Mouse (Mus musculus) left cerebral cortex, postnatal 14 days (tissue): Measurements from ENCODE around the gene St3gal4. TPM values are rescaled to one million over a fixed set of nuclear protein-coding genes. Genes with fewer than 3 reads are reported as not detected.
A peak's percentile ranks its signal among the peaks of the same experiment; 100 is the strongest.

Experiments
- DNase-seq, 2 experiments: peaks; one replicate each; pipeline ENCODE4 v3.0.0; 2021 to 2022; ENCODE audit warnings: low spot score in 2 of 2, mixed read lengths in 1 of 2
- intact Hi-C: fragments of 180-260 bp; cut with DNase I; formaldehyde crosslinking; loops from one replicate; pipeline ENCODE4 v1.15.1; 2025
- total RNA-seq, 2 experiments: library from RNA; stranded (reverse); gene quantifications; 2 replicates each; pipeline ENCODE4 v1.2.3; 2021

Gene St3gal4
- total RNA-seq, 2 experiments from 2014 or later = 28.2 to 29.9 TPM

DNA sequence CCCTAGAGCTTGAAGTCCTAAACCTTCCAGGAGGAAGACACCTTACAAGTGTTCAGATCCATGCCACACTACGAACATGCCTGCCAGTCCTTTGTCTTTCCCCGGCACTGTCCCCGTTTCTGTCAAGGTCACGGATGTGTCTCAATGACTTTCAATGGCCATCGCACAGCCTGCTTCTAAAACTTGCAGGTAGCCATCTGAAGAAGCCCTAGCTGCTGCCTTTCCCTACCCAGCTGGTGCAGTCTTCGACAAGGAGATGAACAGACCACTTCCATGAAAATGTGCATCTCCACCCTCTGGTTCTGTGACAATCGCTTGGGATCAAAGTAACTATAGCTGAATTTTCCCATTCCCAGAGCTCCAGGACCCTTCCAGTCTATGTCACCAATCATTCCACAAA, 7.6 kb downstream of the St3gal4 start:
- intact Hi-C loops = no loop called here
- no peak for DNase-seq

- DNase-seq = no peak
- intact Hi-C loops = no loop called here
Observed at GRCm38 (mm10) chr9:35110567-35110966, 8.5 kb downstream of the St3gal4 start.

DNA sequence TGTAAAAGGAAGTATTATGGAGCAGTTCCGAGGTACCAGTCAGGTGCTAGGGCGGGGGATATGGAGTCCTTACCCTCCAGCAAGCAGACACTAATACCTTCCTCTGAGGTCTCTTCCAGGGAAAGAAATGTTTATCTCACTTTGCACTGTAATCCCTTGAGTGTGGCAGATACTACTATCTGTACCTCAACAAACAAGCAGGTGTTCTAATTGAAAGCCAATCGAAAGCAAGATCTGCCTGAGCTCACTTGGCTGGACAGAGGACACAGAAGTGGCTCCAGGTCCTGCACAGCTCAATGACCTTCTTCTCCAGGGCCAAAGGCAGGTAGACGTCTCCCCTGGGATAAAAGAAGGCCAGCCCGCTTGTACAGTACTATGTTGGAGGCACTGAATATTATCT, 9.0 kb downstream of the St3gal4 start:
- intact Hi-C loops = no loop called here
- DNase-seq = no peak

DNA sequence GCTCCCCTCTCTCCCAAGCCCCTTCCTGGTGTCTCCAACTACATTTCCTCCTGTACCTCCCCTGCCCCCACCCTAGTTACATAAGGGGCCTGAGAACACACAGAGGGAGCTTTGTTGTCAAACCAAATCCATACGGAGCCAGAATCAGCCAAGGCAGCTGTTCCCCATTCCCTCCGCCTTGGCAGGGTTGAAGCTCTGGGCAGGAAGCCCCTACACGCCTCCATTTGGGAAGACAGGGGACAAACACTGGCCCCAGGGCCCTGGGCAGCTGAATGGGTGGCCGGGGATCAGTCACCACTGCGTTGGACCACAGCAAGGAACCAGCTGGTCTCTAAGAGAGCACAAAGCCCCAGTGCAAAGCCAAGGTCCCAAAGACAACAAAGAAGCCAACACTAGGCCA, 10.2 kb downstream of the St3gal4 start:
- intact Hi-C loops = no loop called here

GRCm38 (mm10) chr9:35108066-35108465, 11.0 kb downstream of the St3gal4 start:
- intact Hi-C loops = no loop called here
- no peak for DNase-seq

More for the DNA sequence above, 10.2 kb downstream of the St3gal4 start:
- DNase-seq = peak; percentile 72 to 83

GRCm38 (mm10) chr9:35107396-35107795, 11.7 kb downstream of the St3gal4 start:
- intact Hi-C loops = no loop called here
- no peak for DNase-seq

DNA sequence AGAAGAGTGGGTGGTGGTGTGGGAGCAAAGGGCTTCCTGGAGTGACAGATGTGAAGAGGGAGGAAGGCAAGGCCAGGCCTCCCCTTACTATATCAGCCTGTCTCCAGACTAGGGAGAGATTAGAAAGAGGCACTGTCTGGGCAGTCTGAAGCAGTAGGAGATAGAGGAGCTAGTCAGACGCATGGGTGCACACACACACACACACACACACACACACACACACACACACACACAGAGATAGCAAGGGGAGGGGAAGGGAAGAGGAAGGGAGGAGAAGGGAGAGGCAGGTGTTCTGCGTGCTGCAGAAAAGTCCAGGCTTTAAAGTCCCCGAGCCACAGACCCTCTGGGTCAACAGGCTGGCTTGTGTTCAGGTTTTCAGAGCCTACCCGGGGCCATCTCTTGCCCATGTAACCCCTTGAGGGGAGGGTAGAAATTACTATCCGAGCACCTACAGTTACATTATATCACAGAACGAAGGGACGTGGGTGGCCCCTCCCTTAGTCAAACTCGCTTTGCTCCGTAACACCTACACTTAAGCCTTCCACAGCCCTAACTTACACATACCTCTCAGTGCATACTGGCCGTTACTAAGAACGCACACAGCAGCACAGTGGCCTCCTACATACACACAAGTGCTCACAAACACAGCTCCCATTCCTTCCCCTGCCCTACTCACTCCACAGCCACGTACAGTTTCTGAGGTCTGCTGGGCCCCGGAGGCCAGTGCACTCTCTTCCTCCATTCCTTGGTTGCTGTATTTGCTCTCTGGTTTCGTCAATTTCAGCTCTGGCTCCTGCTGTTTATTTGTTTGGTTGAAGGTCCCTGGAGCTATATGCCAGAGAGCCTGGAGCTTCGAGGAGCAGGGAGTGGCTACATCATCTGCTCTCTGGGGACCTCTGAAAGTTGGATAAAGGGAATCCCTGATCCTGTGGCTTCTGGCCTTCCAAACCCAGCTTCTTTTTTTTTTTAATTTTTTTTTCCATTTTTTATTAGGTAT, 12.9 kb downstream of the St3gal4 start:
- no peak for DNase-seq
- intact Hi-C loops = no loop called here

GRCm38 (mm10) chr9:35105438-35105837, 13.6 kb downstream of the St3gal4 start:
- intact Hi-C loops = no loop called here
- DNase-seq = no peak

GRCm38 (mm10) chr9:35104711-35105110, 14.4 kb downstream of the St3gal4 start:
- no peak for DNase-seq
- intact Hi-C loops = no loop called here

- DNase-seq = no peak
Observed at GRCm38 (mm10) chr9:35098762-35099161, 20.3 kb downstream of the St3gal4 start.

DNA sequence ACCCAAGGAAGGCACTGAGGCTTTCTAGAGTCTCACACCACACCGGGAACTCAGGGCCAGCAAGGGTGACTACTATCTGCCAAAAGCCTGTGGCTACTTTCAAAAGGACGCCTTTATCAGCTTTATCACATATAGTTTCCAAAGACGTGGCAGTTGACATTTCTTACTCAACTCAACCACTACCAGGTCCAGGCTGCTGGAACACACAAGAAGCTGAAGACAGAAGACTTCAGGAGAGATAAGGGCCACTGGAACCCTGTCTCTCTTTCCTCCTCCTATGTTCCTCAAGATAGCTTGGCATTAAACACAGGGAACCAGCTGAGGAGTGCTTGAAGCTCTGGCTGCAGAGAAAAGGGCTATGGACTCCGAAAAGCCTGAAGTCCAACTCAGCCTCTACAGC, 21.2 kb downstream of the St3gal4 start:
- intact Hi-C loops = no loop called here
- no peak for DNase-seq

More at GRCm38 (mm10) chr9:35098762-35099161, 20.3 kb downstream of the St3gal4 start:
- intact Hi-C loops = no loop called here

DNA sequence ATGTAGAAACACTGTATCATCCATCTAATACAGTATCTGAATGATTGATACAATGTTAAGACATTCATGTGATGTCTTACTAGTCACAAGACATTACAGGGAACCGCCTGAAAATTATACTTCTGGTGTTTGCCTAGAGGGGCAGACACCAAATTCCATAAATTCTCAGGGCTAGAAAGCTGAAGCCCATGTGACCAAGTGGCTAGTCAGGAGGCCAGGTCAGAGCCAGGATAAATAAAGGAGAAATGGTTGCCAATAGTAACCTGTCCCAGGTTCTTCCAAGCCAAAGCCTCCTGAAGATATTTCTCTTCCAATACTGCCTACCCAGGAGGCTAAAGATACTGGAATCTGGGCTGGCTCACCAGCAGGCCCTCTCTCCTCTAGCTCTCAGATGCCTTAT, 23.3 kb downstream of the St3gal4 start:
- no peak for DNase-seq
- intact Hi-C loops = no loop called here

DNA sequence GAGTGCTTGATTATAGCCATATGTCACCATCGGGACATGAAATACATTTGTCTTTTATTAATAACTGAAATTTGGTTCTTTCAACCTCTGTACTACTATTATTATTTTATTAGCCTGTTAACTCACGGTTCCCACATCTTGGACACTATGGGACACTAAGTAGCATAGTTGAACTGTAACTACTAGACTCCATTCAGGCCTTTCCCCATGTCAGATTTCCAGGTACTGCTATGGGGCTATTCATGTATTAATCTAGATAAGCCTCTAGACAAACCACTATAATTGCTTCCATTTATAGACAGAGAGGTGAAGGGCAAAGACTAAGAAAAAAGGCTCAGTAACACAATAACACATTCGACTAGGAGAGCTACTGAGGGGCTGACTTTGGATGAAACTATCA, 25.7 kb downstream of the St3gal4 start:
- intact Hi-C loops = no loop called here
- no peak for DNase-seq

GRCm38 (mm10) chr9:35092904-35093303, 26.2 kb downstream of the St3gal4 start:
- no peak for DNase-seq
- intact Hi-C loops = no loop called here

DNA sequence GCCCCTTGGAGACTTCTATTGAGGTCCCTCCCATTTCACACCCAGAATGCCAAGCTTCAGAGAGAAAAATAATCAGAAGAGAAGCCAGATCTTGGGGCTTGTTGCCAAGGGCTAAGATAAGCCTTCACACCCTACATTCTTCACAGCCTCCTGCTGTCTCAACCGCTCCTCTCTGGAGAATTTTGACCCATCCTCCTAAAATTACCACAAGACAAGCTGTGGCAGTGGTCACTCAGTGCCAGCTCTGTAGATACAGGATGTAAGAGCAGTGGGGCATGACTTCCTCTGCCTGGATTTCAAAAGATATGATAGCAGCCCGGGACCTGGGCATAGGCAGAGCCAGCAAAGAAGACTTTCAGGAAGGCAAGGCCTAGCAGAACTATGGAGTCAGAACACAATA, 57.6 kb downstream of the St3gal4 start:
- intact Hi-C loops = no loop called here
- peak in 1 of 2 experiments; percentile 4 for DNase-seq

DNA sequence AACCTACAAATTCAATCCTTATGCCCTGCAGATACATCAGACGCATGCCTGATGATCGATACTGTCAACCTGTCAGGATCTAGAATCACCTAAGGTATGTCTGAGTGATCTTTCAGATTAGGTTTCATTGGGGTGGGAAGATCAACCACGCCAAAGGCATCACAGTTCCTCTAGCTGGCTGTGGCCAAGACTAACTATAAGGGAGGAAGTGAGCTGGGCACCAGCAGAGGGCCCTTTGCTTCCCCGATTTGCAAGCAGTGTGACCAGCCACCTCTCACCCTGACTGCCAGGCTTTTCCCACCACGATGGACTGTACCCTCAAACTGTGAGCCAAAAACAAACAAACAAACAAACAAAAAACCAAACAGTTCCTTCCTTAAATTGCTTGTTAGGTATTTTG, 59.2 kb downstream of the St3gal4 start:
- peak in 1 of 2 experiments; percentile 1 for DNase-seq
- intact Hi-C loops = no loop called here

DNA sequence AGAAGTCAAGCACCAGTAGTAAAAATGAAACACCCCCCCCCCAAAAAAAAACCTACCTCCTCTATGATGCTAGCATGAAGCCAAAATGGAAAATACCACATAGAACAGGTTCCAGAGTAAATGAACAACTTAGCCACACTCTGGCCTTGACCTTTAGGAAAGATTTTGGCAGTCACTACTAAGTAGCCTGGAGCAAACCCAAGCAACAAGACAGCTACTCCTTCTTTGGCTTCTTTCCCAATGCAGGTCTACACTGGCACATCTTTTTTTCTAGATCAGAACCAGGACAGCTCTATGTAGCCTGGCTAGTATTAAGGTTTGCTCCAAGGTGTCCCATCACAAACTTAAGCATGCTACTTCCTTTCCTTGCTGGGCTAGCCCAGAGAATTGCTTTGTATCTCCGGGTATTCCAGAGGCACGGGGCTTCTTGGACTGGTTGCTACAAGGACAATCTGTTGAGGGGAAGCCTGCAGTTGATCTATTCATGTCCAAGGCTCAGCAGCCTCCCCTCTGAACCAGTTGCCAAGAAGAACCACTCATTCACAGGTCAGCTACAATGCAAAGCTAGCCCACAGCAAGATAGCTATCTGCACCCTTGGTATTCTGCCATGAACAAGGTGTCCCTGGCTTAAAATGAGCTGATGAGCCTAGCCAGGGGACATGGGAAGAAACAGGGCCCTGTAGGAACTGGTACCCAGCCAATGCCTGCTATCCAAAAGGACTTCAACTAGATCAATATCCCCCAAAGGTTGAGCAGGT, 60.3 kb downstream of the St3gal4 start:
- intact Hi-C loops = no loop called here
- peak in 1 of 2 experiments; percentile 1 for DNase-seq

DNA sequence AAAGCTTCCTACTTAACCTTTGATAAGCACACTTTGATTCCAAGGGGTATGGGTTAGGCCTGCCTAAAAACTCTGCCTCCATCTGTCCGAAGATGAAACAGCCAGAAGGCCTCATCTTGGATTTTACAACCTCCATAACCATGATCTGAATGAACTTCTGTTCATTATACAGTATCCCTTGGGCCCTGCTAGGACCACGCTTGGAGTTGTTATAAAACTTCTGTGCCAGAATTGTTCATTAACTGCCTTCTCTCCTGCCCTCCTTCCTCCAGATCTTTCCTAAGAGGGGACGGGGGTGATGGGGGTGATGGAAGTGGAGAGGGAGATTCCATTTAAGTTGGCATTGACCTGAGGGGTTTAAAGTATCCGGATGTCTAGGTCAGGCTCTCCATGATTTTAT, 60.9 kb downstream of the St3gal4 start:
- intact Hi-C loops = no loop called here
- peak in 1 of 2 experiments; percentile 1 for DNase-seq

- intact Hi-C loops = no loop called here
- peak in 1 of 2 experiments; percentile 0 for DNase-seq
Observed at GRCm38 (mm10) chr9:35057631-35058030, 61.4 kb downstream of the St3gal4 start.

DNA sequence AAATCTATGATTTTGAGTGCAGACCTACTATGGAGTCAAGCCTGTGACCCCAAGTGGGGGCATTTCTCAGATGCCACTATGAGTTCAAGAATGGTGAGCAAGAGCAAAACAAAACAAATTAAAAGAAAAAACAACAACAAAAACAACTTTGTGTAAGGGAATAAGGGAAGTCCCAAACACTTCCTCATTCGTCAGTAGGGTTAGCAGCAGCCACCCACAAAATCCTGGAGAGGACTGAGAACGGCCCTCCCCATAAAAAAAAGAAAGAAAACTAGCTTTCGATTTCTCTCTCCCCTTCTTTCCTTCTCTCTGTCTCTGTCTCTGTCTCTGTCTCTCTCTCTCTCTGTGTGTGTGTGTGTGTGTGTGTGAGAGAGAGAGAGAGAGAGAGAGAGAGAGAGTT, 62.5 kb downstream of the St3gal4 start:
- no peak for DNase-seq
- intact Hi-C loops = no loop called here
